Mouse (Mus musculus): ENCODE results near the gene Mcur1. TPM values are rescaled to one million over a fixed set of nuclear protein-coding genes. Genes with fewer than 3 reads are reported as not detected.
A peak's percentile ranks its signal among the peaks of the same experiment; 100 is the strongest.

Gene Mcur1
- polyA plus RNA-seq, 1 experiment from 2014 or later, result 15.5 TPM

GRCm38 (mm10) chr13:43575431-43575830 lies 15.4 kb upstream of the Mcur1 start:
- Histone ChIP-seq H3K36me3 (ENCODE audit: control insufficient read depth, insufficient read depth, low read length) (no peaks in the 10 kb centered on the region), H3K27ac (replicated peaks; ENCODE audit: low read depth, low read length) (no peak overlapping the region), H3K9ac (ENCODE audit: low read depth, low read length) (no peak overlapping the region), H3K4me1 (ENCODE audit: control insufficient read depth, insufficient read depth, low read length) (no peaks in the 10 kb centered on the region), H3K9me3 (ENCODE audit: control insufficient read depth, low read length) (peaks cover 7% of the 10 kb centered on the region; the same call in 1 of the 2 replicates), H3K27me3 (replicated peaks; ENCODE audit: control insufficient read depth, insufficient read depth, low read length) (no peaks in the 10 kb centered on the region), H3K4me2 (ENCODE audit: low read depth, low read length) (no peak overlapping the region), H3K4me3 (ENCODE audit: low read depth, low read length) (no peak overlapping the region)
- WGBS, result 91% methylated on average over 5 of the region's 5 CpGs
- DNase-seq (ENCODE audit: low spot score), result no peak
- no peak for ATAC-seq (ENCODE audit: low read depth)

- Histone ChIP-seq H3K4me1 (ENCODE audit: control insufficient read depth, insufficient read depth, low read length) (no peaks in the 10 kb centered on the region), H3K27me3 (replicated peaks; ENCODE audit: control insufficient read depth, insufficient read depth, low read length) (no peaks in the 10 kb centered on the region), H3K36me3 (ENCODE audit: control insufficient read depth, insufficient read depth, low read length) (no peaks in the 10 kb centered on the region), H3K4me3 (ENCODE audit: low read depth, low read length) (no peak overlapping the region), H3K9ac (ENCODE audit: low read depth, low read length) (no peak overlapping the region), H3K9me3 (ENCODE audit: control insufficient read depth, low read length) (peaks cover 7% of the 10 kb centered on the region; the same call in 1 of the 2 replicates), H3K27ac (replicated peaks; ENCODE audit: low read depth, low read length) (no peak overlapping the region), H3K4me2 (ENCODE audit: low read depth, low read length) (no peak overlapping the region)
- no peak for DNase-seq (ENCODE audit: low spot score)
- no peak for ATAC-seq (ENCODE audit: low read depth)
- 71% methylated on average over 2 of the region's 2 CpGs for WGBS
These were observed 14.0 kb upstream of the Mcur1 start for GRCm38 (mm10) chr13:43573979-43574378.

GRCm38 (mm10) chr13:43567141-43567891 lies 7.3 kb upstream of the Mcur1 start:
- ATAC-seq (ENCODE audit: low read depth) (peak; percentile 55; the same call in 1 of the 2 replicates), DNase-seq (ENCODE audit: low spot score) (peak; percentile 55)
- Histone ChIP-seq H3K36me3 (ENCODE audit: control insufficient read depth, insufficient read depth, low read length) (no peaks in the 10 kb centered on the region), H3K27me3 (replicated peaks; ENCODE audit: control insufficient read depth, insufficient read depth, low read length) (no peaks in the 10 kb centered on the region), H3K9ac (ENCODE audit: low read depth, low read length) (no peak overlapping the region), H3K4me1 (ENCODE audit: control insufficient read depth, insufficient read depth, low read length) (0 out of 2 replicates have a peak, but pooled peaks cover 2% of the 10 kb centered on the region), H3K4me2 (ENCODE audit: low read depth, low read length) (no peak overlapping the region), H3K27ac (replicated peaks; ENCODE audit: low read depth, low read length) (no peak overlapping the region), H3K4me3 (ENCODE audit: low read depth, low read length) (no peak overlapping the region), H3K9me3 (ENCODE audit: control insufficient read depth, low read length) (peaks cover 7% of the 10 kb centered on the region; the same call in 1 of the 2 replicates)
- 61% methylated on average over 25 of the region's 25 CpGs for WGBS

GRCm38 (mm10) chr13:43566184-43566583 lies 6.2 kb upstream of the Mcur1 start:
- 94% methylated on average over 8 of the region's 8 CpGs for WGBS
- ATAC-seq (ENCODE audit: low read depth), result no peak

GRCm38 (mm10) chr13:43565346-43565745 lies 5.4 kb upstream of the Mcur1 start:
- 17% methylated on average over 9 of the region's 9 CpGs for WGBS
- Histone ChIP-seq H3K36me3 (ENCODE audit: control insufficient read depth, insufficient read depth, low read length) (no peaks in the 10 kb centered on the region), H3K9ac (ENCODE audit: low read depth, low read length) (no peak overlapping the region), H3K27ac (replicated peaks; ENCODE audit: low read depth, low read length) (no peak overlapping the region), H3K9me3 (ENCODE audit: control insufficient read depth, low read length) (no peaks in the 10 kb centered on the region), H3K27me3 (replicated peaks; ENCODE audit: control insufficient read depth, insufficient read depth, low read length) (no peaks in the 10 kb centered on the region), H3K4me1 (ENCODE audit: control insufficient read depth, insufficient read depth, low read length) (0 out of 2 replicates have a peak, but pooled peaks cover 5% of the 10 kb centered on the region), H3K4me2 (ENCODE audit: low read depth, low read length) (no peak overlapping the region), H3K4me3 (ENCODE audit: low read depth, low read length) (no peak overlapping the region)
- peak; percentile 85 for DNase-seq (ENCODE audit: low spot score)
- no peak for ATAC-seq (ENCODE audit: low read depth)

More at GRCm38 (mm10) chr13:43566184-43566583, 6.2 kb upstream of the Mcur1 start:
- Histone ChIP-seq H3K9me3 (ENCODE audit: control insufficient read depth, low read length) (peaks cover 7% of the 10 kb centered on the region; the same call in 1 of the 2 replicates), H3K27ac (replicated peaks; ENCODE audit: low read depth, low read length) (no peak overlapping the region), H3K9ac (ENCODE audit: low read depth, low read length) (no peak overlapping the region), H3K4me2 (ENCODE audit: low read depth, low read length) (no peak overlapping the region), H3K27me3 (replicated peaks; ENCODE audit: control insufficient read depth, insufficient read depth, low read length) (no peaks in the 10 kb centered on the region), H3K36me3 (ENCODE audit: control insufficient read depth, insufficient read depth, low read length) (no peaks in the 10 kb centered on the region), H3K4me3 (ENCODE audit: low read depth, low read length) (no peak overlapping the region), H3K4me1 (ENCODE audit: control insufficient read depth, insufficient read depth, low read length) (0 out of 2 replicates have a peak, but pooled peaks cover 2% of the 10 kb centered on the region)
- DNase-seq (ENCODE audit: low spot score), result no peak

GRCm38 (mm10) chr13:43564733-43565132 lies 4.7 kb upstream of the Mcur1 start:
- H3K9ac ChIP-seq (ENCODE audit: low read depth, low read length), result no peak overlapping the region
- H3K4me3 ChIP-seq (ENCODE audit: low read depth, low read length), result no peak overlapping the region
- H3K27ac ChIP-seq (replicated peaks; ENCODE audit: low read depth, low read length), result no peak overlapping the region
- DNase-seq (ENCODE audit: low spot score) (no peak), ATAC-seq (ENCODE audit: low read depth) (no peak)
- H3K4me2 ChIP-seq (ENCODE audit: low read depth, low read length), result no peak overlapping the region
- 83% methylated on average over 5 of the region's 5 CpGs for WGBS
- no peaks in the 10 kb centered on the region for H3K27me3 ChIP-seq (replicated peaks; ENCODE audit: control insufficient read depth, insufficient read depth, low read length)
- H3K36me3 ChIP-seq (ENCODE audit: control insufficient read depth, insufficient read depth, low read length), result no peaks in the 10 kb centered on the region
- no peaks in the 10 kb centered on the region for H3K9me3 ChIP-seq (ENCODE audit: control insufficient read depth, low read length)
- 0 out of 2 replicates have a peak, but pooled peaks cover 5% of the 10 kb centered on the region for H3K4me1 ChIP-seq (ENCODE audit: control insufficient read depth, insufficient read depth, low read length)

GRCm38 (mm10) chr13:43562726-43563125 lies 2.7 kb upstream of the Mcur1 start:
- Histone ChIP-seq H3K9ac (ENCODE audit: low read depth, low read length) (no peak overlapping the region), H3K4me3 (ENCODE audit: low read depth, low read length) (no peak overlapping the region), H3K4me2 (ENCODE audit: low read depth, low read length) (no peak overlapping the region), H3K27ac (replicated peaks; ENCODE audit: low read depth, low read length) (no peak overlapping the region), H3K36me3 (ENCODE audit: control insufficient read depth, insufficient read depth, low read length) (no peaks in the 10 kb centered on the region), H3K27me3 (replicated peaks; ENCODE audit: control insufficient read depth, insufficient read depth, low read length) (no peaks in the 10 kb centered on the region), H3K4me1 (ENCODE audit: control insufficient read depth, insufficient read depth, low read length) (peaks cover 12% of the 10 kb centered on the region; the same call in 1 of the 2 replicates), H3K9me3 (ENCODE audit: control insufficient read depth, low read length) (no peaks in the 10 kb centered on the region)
- WGBS, result 79% methylated on average over 5 of the region's 5 CpGs
- DNase-seq (ENCODE audit: low spot score) (no peak), ATAC-seq (ENCODE audit: low read depth) (no peak)

- Histone ChIP-seq H3K36me3 (ENCODE audit: control insufficient read depth, insufficient read depth, low read length) (no peaks in the 10 kb centered on the region), H3K4me3 (ENCODE audit: low read depth, low read length) (peak overlapping the region; percentile 78), H3K9ac (ENCODE audit: low read depth, low read length) (peak overlapping the region; percentile 89), H3K4me1 (ENCODE audit: control insufficient read depth, insufficient read depth, low read length) (peaks cover 9% of the 10 kb centered on the region; the same call in 1 of the 2 replicates), H3K9me3 (ENCODE audit: control insufficient read depth, low read length) (no peaks in the 10 kb centered on the region), H3K27me3 (replicated peaks; ENCODE audit: control insufficient read depth, insufficient read depth, low read length) (no peaks in the 10 kb centered on the region), H3K27ac (replicated peaks; ENCODE audit: low read depth, low read length) (peak overlapping the region; percentile 83; the same call in 1 of the 2 replicates), H3K4me2 (ENCODE audit: low read depth, low read length) (peak overlapping the region; percentile 87)
- DNase-seq (ENCODE audit: low spot score) (no peak), ATAC-seq (ENCODE audit: low read depth) (no peak)
- WGBS, result 9% methylated on average over 18 of the region's 18 CpGs
These were observed 744 bp upstream of the Mcur1 start for GRCm38 (mm10) chr13:43560458-43561411.
